Mouse (Mus musculus) embryo, embryonic 9.5 days (tissue): ENCODE results near the gene Cdh1.
A peak's percentile ranks its signal among the peaks of the same experiment; 100 is the strongest.

Experiments used
- DNase-seq: peaks from one replicate; pipeline ENCODE4 v3.0.0-alpha.2; 2017; ENCODE audit errors: extremely low spot score

Gene Cdh1

DNA sequence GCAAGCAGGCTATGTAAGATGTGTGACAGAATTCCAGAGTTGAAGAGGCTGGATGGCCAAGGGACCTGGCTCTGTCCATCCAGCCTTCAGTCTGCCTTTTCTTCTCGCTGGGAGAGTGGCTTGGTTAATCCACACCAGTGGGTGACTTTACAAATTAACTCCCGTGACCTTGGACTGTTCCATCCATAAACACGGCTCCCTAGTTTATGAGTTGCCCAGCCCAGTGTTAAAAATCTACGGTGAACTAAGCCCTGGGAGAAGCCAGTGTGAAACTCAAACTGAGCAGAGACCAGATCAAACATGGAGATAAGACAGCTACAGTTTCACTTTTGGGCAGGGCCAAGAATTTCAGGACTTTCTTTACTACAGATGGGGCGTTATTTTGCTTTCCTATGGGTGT, 19.9 kb downstream of the Cdh1 start:
- no peak for DNase-seq

DNA sequence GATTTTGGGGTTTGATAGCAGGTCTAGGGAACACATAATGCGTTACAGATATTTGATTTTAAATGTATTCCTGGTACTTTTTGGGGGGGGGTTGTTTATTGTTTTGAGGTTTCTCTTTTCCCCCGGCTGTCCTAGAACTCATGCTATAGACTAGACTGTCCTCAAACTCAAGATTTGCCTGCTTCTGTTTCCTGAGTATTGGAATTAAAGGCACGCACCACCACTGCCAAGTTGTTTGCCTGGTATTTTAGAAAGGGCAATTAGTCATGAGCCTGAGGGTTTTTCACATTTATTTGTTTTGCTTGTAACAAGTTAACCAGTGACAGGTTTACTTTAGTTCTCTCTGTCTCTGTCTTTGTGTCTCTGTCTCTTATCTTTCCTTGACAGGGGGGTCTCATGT, 20.3 kb downstream of the Cdh1 start:
- DNase-seq, result no peak

DNA sequence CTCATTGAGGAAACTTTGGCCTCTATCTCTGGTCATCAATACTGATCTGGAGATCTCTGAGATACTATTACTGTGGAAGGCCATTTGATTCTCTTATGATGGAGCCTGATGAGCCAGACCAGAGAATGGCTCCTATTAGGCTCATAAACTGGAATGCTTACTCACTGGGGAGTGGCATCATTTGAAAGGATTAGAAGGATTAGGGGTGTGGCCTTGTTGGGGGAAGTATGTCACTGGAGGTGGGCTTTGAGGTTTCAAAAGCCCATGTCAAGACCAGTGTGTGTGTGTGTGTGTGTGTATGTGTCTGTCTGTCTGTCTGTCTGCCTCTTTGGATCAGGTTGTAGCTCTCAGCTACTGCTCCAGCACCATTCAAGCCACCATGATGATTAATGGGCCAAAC, 20.8 kb downstream of the Cdh1 start:
- no peak for DNase-seq

DNA sequence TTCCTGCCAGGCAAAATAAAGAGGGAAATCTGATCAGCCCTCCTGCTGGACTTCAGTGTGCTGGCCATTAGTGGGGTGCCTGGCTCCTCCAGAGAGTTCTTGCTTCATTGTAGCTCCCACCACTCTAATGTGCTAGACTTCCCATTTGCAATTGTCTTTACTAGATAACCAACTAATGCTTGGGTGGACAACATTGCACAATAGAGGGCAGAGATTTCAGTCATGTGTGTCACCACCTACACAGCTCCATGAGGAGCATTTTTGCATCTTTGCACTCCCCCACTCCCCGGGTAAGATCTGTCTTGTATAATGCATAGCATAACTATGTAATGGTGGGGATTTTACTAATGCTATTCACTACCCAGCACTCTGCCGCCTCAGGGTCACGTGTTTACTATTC, 21.6 kb downstream of the Cdh1 start:
- DNase-seq, result no peak

DNA sequence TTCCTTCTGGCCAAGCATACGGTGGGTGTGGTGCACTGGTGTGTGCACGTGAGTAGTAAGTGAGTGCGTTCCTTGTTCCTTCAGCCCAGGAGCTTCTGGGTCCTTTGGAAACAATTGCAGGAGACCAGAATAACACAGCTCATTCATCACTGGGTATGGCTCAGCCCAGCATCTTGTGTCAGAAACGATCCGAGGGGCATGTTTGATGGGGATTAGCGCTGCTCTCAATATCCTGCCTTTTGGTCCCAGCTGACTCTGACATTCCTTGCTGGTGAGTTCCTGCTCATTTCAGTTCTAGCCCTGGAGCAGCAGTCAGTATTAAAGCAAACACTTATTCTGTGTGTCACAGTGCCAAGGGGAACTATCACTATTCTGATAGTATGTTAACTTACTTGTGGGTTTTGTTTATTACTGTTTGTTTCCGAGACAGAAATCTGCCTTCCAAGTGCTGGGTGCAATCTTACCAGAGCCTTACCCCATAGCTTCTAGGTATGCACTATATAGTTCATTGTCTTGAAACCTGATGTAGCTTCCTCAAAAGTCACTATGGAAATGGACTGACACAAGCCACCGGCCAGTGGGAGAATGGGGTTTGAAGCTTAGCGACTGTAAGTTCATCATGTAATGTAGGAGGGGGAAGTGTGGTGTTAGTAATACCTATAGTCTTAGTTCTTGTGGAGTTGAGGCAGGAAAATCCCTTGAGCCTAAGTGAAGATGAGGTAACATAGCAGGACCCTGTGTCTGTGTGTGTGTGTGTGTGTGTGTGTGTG, 23.1 kb downstream of the Cdh1 start:
- DNase-seq, result no peak

DNA sequence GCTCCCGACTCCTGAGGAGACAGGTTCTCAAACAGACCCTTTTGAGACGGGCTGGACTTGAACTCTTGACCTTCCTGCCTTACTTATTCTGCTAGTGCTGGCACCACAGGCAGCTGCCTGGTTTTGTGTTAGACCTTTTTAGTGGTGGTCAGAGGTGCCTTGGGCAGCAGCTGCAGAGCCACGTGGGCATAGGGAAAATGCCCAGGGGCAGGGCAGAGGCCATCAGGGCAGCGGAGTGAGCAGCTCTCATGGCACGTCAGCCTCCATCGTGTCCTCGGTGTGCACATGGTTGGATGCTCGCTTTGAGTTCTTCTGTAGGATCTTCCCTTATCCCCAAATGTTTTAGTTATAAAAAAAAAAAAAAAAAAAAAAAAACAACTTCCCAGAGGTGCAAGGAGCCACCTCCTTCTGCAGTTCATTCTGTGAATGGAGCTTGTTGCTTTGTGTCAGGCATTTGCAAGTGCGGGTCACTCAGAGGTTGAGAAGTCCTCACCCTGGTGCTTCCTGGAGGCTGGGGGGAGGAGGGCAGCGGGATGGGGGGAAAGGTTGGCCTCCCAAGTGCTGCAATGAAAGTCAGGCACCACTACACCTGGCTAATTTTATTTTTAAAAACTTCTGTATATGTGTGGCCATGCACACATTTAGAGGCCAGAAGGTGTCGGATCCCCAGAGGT, 25.3 kb downstream of the Cdh1 start:
- DNase-seq, result no peak

DNA sequence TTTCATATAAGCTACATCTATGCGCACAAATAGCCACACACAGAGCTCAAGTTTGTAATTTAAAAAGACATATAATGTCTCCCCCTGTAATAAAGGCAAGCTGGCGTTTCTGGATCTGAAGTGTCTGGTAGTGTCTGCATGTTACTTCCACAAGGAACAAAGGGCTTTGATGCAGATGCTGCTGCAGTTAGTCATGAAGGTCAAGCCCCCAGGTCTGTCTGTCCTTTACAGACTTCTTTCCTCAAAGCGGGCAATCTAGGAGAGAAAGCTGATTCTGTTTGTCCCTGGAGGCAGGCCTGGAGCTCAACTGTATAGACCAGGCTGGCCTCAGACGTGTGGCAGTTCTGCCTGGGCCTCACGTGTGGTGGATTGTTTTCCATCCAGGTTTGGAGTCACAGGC, 26.3 kb downstream of the Cdh1 start:
- DNase-seq, result no peak

DNA sequence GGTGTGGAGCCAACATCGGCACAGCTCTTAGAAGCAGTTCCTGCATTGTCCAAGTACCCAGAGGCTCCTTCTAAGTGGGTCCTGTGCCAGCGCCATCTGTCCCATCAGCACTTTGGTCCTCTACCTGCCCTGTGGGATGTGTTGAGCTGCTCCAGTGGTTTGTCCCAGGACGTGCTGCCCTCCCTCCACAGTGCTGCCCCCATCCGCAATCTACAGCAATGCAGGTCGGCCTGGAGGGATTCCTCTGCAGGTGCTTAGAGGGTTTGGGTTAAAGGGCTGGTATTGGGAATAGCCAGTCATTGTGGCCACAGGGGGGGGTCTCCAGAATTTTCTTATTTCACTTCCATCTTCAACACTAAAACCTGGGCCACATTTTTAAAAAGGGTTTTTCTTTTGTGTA, 28.8 kb downstream of the Cdh1 start:
- no peak for DNase-seq

DNA sequence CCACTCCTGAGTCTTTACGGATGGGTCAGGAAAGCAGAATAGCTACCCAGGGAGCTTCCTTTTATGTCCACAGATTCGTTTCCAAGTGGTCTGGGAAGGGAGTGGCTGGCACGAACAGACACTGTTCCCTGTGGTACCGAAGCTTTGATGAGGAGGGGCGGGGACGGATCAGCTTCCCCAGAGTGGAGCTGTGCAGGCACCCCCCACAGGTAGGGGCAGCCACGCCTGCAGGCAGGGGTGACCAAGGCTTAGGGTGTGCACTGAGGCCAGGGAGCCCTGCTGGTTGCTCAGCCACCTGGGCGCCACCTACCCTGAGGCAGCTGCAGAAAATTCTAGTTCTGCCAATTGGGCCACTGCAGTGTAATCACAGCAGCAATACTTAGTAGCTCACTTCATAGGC, 29.5 kb downstream of the Cdh1 start:
- DNase-seq, result no peak

DNA sequence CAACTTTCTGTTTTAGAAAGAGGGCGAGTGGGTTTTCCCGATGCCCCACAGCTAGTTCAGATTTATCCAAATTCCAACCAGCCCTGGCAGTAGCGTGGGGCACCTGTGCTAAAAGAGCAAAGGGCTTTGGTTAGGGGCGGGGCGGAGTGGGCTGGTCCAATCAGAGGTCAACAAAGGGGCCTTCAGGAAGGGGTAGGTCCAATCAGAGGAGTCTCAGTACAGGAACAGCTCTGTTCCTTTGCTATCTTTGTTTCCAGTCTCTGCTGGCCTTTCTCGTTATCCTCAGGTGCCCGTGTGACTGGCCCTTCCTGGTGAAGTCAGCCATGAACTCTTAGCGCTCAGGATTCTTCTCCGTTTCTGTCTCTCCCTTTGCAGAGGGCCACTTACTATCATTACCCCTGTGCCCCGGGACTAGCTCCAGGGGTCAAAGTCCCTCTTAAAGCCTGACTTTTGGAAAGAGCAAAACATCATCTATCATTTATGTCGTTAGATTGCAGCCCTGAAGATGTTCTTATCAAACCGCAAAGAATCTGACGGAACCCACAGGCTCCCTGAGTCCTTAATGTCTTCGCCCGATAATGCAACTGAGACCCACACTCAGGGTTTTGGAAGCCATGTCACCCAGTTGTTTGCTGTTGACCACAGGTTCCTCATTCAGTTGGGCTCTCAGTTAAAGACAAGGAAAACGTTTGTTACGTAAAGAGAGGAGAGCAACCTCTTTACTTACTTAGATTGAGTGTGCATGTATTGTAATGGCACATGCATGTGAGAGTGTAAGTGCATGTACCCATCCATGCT, 30.4 kb downstream of the Cdh1 start:
- DNase-seq, result no peak

DNA sequence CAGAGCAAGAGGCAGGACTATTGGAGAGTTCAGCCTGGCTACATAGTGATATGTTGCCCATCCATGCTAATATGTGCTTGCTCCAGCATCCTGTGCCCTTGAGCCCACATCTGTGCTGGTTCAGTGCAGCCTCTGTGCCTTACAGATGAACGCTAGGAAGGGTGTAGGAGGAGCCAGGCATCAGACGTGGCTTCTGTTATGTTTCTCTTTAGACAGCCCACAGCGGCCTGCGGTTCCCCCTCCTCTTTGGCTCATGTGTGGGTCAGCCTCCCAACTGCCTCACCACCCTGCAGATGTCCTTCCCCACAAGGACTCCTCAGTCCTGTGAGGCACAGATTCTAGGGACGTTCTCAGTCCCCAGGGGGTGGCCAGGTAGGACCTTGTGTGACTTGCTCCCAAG, 32.1 kb downstream of the Cdh1 start:
- no peak for DNase-seq

DNA sequence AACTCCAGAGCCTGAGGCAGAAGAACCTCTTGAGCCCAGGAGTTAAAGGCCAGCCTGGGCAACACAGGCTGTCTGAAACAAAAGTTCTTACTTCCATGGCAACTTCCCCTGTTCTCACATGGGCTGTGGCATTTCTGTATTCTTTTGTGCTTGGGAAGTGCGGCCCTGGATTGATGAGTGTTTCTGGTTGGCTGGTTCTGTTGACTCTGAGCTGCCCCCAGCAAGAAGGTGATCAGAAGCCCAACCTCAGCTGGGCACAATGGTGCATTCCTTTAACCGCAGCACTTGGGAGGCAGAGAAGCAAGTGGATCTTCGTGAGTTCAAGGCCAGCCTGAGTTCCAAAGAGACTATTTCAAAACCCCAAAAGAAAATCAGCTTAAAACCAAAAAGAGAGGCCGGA, 34.3 kb downstream of the Cdh1 start:
- peak; percentile 25 for DNase-seq

DNA sequence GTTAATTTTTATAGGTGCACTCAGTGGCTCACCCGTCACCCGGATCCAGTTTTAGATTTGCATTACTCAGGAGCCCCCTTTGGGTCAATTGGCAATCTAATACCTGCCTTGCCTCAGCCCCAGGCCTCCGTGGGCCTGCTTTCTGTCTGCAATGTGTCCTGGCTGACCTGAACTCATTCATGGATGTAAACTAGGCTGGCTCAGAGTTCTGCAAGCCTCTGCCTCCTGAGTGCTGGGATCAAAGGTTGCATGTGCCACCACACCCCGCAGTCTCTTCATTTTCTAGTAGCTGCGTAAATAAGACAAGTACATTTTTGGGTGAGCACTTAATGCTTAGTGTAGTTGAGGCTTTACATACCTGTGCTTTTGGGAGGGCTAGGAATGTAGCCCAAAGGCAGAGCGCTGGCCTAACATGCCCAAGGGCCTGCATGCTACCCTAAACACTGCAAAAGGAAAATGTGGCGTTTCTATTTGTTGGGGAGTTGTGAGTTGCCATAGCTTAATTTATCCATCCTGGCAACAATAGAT, 35.7 kb downstream of the Cdh1 start:
- no peak for DNase-seq

DNA sequence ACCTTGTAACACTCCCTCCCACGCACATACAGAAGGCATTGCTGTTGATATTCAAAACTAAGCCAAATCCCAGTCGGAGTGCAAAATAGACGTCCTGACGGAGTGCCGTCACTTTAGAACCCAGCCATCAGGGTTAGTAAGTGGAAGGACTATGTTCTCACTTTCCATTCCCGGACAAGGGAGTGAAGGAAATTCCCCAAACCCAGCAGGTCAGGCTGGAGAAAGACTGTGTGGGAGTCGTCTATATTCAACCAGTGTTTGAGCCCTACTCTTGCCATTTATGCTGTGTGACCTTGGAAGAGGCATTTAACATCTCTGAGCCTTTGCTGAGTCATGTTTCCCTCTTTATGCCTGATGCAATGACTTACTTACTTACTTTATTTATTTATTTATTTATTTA, 37.1 kb downstream of the Cdh1 start:
- no peak for DNase-seq

DNA sequence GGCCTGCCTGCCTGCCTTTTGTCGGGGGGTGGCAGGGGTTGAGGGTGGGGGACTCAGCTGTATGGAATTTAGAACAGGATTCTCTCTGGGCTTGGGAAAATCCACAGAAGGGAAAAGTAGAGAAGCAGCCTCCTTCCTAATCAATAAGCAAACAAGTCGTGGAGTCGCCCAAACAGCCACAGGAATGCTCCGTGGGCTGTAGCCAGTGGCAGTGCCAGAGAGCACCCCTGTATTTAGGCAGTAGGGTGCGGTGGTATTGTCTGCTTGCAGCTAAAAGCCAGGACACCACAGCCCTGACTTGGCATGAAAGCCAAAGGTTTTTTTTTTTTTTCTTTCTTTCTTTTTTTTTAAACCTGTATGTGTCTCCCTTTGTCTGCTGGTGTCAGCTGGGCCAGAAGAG, 37.8 kb downstream of the Cdh1 start:
- DNase-seq, result no peak

DNA sequence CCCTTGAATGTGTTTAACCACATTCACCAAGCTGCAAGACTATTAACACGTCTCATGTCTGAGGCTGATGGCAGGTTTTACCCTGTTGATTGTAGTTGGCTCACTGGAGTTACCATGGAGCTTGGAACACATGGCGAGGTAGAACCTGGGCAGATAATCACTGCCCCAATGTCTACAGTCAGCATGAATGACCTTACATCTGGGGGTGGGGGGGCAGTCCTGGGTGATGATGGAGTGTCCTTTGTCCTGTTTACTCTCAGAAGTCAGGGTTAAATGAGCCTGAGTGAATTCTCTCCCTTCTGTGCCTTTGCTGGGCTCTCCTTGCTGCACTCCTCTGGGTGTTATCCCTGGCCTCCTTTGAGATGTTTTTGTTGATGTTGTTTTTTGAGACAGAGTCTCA, 39.0 kb downstream of the Cdh1 start:
- no peak for DNase-seq

DNA sequence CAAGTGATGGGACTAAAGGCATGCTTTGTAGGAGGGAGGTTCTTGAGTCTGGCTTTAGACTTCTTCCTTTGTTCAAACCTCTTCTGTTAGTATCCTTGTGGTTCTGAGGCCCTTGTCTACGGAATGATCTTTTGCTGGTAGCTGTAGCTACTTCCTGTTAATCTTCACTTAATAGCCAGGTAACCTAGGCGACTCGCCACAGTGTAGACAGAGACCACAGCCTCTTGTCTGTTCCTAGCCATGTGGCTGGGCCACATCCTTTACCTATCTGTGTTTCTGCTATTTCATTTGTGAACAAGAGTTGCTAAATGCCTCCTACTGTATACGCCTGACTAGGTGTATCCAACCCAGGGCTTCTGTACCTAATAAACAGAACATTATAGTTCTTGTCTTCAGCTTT, 39.9 kb downstream of the Cdh1 start:
- no peak for DNase-seq

DNA sequence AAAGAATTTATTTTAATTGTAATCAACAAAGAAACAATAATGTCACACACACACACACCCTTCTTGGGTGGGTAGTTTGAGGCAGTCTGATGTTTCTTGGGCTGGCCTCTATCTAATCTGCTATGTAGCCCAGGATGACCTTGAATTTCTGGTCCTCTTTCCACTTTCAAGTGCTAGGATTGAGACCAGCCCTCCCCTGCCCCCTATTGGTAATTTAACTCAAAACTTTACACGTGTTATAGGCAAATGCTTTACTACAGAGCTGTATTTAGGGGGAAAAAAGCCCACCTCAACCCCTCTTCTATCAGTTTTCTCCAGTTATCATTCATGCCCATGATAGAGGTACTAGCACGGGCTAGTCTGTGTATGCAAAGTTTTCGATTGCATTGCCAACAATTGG, 41.8 kb downstream of the Cdh1 start:
- DNase-seq, result no peak

DNA sequence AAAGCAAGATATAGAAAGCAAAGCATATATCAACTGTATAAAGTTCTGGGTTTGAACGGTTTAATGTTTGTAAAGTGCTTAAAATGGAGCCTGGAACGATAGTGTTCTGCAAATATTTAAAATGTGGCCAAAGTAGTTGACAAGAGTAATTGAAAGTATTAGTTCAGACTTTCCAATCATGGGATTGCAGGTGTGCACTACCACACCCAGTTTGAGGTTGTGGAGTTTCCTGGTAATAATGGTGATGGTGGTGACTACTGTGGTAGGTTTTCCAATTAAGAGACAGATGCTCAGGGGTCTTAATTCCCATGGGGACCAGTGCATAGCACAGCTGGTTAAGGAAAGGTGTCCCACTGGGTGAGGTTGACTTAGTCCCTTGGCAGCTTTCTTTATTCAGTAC, 43.0 kb downstream of the Cdh1 start:
- no peak for DNase-seq

DNA sequence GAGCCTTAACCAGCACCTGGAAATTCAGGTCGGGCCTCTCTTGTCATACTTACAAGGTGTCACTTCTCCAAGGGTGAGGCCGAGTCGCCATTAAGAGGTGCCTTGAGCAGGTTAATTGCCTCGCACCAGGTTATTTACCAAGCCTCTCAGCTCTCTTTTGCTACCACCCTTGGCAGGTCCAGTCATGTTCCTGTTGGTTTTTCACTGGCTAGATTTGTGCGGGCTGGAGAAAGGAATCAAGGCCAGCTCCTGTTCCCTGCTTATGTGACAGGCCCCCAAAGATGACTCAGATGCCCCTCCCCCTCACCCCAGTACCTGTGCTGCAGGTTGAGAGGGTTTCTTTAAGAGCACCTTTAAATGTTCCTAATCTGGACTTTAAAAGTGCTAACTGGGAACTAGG, 43.6 kb downstream of the Cdh1 start:
- DNase-seq, result no peak

DNA sequence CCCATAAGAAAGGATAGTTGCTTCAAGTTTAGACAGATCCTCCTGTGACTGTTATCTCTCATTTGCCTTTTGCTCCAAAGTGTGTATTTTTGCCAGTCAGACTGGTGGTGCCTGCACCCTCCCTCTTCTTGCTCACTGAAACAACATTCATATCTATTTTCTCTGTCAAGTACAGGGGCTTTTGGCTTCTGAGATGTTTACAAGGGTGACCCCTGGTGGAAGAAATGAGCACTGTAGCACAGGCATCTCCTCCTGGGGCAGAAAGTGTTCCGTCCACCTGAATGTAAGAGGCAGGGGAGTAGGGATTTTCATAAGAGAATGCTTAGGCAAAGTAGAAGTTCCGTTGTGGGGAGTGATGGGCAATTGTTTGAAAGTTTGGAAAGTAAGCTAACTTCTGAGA, 44.2 kb downstream of the Cdh1 start:
- peak; percentile 72 for DNase-seq

DNA sequence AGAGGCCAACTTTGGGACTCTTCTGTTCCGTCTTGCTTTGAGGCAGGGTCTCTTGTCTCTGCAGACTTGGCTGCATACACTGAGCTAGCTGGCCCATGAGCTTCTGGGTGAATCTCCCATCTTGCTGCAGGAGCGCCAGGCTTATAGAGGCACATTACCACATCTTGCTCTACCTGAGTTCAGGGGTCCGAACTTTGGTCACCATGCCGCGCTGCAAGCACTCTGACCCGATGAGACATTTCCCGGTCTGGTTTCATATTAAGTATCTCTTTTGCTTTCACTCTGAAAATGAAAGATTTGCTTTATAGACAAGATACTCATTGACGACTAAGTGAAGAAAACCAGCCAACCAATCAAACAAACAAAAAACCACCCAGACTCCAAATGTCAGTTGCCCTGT, 45.3 kb downstream of the Cdh1 start:
- no peak for DNase-seq

DNA sequence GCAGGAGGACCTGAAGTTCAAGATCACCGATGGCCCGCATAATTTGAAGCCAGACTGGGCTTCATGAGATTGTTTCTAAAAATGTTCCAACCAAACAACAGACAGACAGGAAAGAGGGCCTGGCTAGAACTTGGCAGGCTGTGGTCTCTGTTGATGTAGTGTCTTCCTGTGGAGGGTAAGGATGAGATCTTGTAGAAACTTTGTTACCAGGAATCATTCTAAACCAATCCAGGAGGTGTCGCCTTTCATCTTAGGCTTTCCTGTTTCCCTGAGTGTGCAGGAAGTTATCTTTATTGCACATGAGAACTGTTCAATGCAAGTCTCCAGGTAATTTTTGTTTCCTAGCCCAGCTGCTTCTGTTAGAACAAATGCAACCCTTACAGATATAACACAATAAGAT, 48.8 kb downstream of the Cdh1 start:
- no peak for DNase-seq
